Mouse (Mus musculus) cortical plate, adult 2 months (tissue): ENCODE results near the gene Scnn1a.

ENCODE experiments used
- CTCF ChIP-seq: fragments of 200-500 bp; IDR thresholded peaks from 2 replicates; pipeline ENCODE4 v1.5.1; 2011; ENCODE audit warnings: mild to moderate bottlenecking, control low read depth, low read length; ENCODE audit not compliant: insufficient read depth; ENCODE audit errors: extremely low read depth
- POLR2A ChIP-seq: fragments of 200-500 bp; IDR thresholded peaks from 2 replicates; pipeline ENCODE4 v1.6.1; 2011; ENCODE audit warnings: mild to moderate bottlenecking, low read length, control low read depth; ENCODE audit not compliant: insufficient read depth; ENCODE audit errors: extremely low read depth

DNA sequence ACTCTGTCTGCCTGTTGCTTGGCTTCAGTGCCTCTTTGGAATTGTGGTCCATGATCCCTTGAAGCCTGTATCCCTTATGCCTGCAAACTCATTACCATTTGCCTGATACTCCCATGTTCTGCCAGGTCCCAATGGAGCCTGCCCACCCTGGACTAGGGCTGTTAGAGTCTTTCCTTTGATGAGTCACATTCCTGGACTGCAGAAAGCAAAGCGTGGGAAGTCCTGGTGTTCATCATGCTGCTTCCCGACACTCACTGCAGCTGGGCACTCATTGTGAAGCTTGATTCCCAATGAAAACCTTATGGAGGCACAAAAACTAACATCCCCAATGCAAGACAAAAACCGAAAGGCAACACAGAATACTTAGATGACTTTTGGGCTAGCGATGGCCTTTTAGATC, 29.1 kb upstream of the Scnn1a start:
- TF ChIP-seq CTCF (no peak), POLR2A (no peak)
